Mouse (Mus musculus) megakaryocyte, embryonic 14.5 days (primary cell): ENCODE results near the gene Rsrc1.

Experiments used
- FLI1 ChIP-seq: IDR thresholded peaks from 2 replicates; pipeline ENCODE4 v1.6.1; 2012; ENCODE audit warnings: low read length, inconsistent platforms, mixed read lengths
- GATA1 ChIP-seq: IDR thresholded peaks from 3 replicates; pipeline ENCODE4 v1.6.1; 2012; ENCODE audit warnings: mixed read lengths, low read length, inconsistent platforms, borderline replicate concordance

GRCm38 (mm10) chr3:67352763-67353149, 371.6 kb downstream of the Rsrc1 start:
- TF ChIP-seq GATA1 (no peak), FLI1 (no peak)
